Mouse (Mus musculus) hematopoietic multipotent progenitor cell, adult 10-12 weeks (in vitro differentiated cells): ENCODE measurements around the gene Capg. TPM values are rescaled to one million over a fixed set of nuclear protein-coding genes. Genes with fewer than 3 reads are reported as not detected.

ENCODE experiments used
- polyA plus RNA-seq: library from polyadenylated mRNA; stranded (reverse); fragments of >175 nt; gene quantifications from 2 replicates; pipeline ENCODE4 v1.2.3, GENCODE M21; 2012; ENCODE audit warnings: low replicate concordance

Capg gene
- 264 and 513 TPM in 2 replicates for polyA plus RNA-seq

GRCm38 (mm10) chr6:72544283-72544987 is at the start of gene Capg:
Capg (plus strand) TSS chr6:72544391.

GRCm38 (mm10) chr6:72521607-72522006 is 22.6 kb upstream of the Capg start, which contains the start of gene Sh2d6:
Sh2d6 (minus strand) TSS chr6:72521707.

GRCm38 (mm10) chr6:72597956-72598753 is 54.0 kb downstream of the Capg start, which contains the start of the genes Elmod3 and Retsat:
Elmod3 (minus strand) TSS chr6:72598413.
Retsat (plus strand) TSS chr6:72598475.

Other genes with a start within 250 kb of the Capg start
- not detected in 2 replicates for gene Sftpb, start 239.8 kb upstream of the Capg start, polyA plus RNA-seq
- 9.0 and 13.2 TPM in 2 replicates for gene Usp39, start 199.2 kb upstream of the Capg start, polyA plus RNA-seq
- gene 0610030E20Rik, start 197.1 kb upstream of the Capg start, polyA plus RNA-seq: 32.5 and 108 TPM in 2 replicates
- 8.8 and 12.1 TPM in 2 replicates for gene Tmem150a, start 188.9 kb upstream of the Capg start, polyA plus RNA-seq
- gene Rnf181, start 177.4 kb upstream of the Capg start, polyA plus RNA-seq: 18.7 and 133 TPM in 2 replicates
- 18.2 and 26.9 TPM in 2 replicates for gene Vamp5, start 163.9 kb upstream of the Capg start, polyA plus RNA-seq
- gene Vamp8, start 153.7 kb upstream of the Capg start, polyA plus RNA-seq: 15.4 and 75.0 TPM in 2 replicates
- gene Ggcx, start 130.1 kb upstream of the Capg start, polyA plus RNA-seq: 9.0 and 9.6 TPM in 2 replicates
- 16.0 and 28.7 TPM in 2 replicates for gene Mat2a, start 104.8 kb upstream of the Capg start, polyA plus RNA-seq
- 0.25 and 0.67 TPM in 2 replicates for gene Sh2d6, start 22.7 kb upstream of the Capg start, polyA plus RNA-seq
- gene Elmod3, start 54.0 kb downstream of the Capg start, polyA plus RNA-seq: 25.1 and 32.3 TPM in 2 replicates
- 2.4 and 7.5 TPM in 2 replicates for gene Retsat, start 54.1 kb downstream of the Capg start, polyA plus RNA-seq
- 4.2 and 11.9 TPM in 2 replicates for gene Tgoln1, start 72.6 kb downstream of the Capg start, polyA plus RNA-seq
- gene Tcf7l1, start 244.9 kb downstream of the Capg start, polyA plus RNA-seq: 0.98 and 1.4 TPM in 2 replicates